Mouse (Mus musculus): ENCODE data around the gene Fam71a.

The Fam71a gene

GRCm38 (mm10) chr1:191123696-191124095 is 40.9 kb downstream of the Fam71a start:
- peak; percentile 71 for DNase-seq (ENCODE audit: low read depth)

GRCm38 (mm10) chr1:191122744-191123143 is 41.9 kb downstream of the Fam71a start:
- DNase-seq (ENCODE audit: low read depth): peak; percentile 53

GRCm38 (mm10) chr1:191115514-191116238 is 48.9 kb downstream of the Fam71a start:
- no peak for DNase-seq (ENCODE audit: low read depth)

GRCm38 (mm10) chr1:191114868-191115267 is 49.7 kb downstream of the Fam71a start:
- no peak for DNase-seq (ENCODE audit: low read depth)

Data from NIH3T3 (cell line).